Mouse (Mus musculus) heart, postnatal 4 days (tissue): ENCODE measurements around the gene Dera. TPM values are rescaled to one million over a fixed set of nuclear protein-coding genes. Genes with fewer than 3 reads are reported as not detected.

ENCODE experiments used
- DNase-seq: peaks from one replicate; pipeline ENCODE4 v3.0.0; 2021
- total RNA-seq, 2 experiments: library from RNA; stranded (reverse); gene quantifications; 2 replicates each; pipeline ENCODE4 v1.2.3; 2021

Gene Dera
- total RNA-seq, 2 experiments from 2014 or later = 20.5 to 23.2 TPM

DNA sequence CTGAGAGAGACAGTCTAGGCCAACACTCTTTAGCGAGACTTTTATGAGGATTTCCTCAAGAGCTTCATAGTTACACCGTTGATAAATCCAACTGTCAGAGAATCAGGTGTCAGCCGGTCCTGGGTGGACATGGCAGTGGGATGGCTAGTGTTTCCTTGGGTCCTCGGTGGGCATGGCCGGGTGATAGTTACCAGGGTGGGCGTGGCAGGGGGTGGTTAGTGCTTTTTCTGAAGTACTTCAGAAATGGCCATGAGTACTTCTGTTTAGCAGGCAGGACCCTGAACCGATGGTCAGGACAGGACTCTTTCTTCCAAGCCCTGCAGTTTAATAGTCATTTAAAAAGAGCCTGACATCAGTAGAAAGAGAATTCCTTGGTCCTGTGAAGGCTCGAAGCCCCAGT, 52.5 kb downstream of the Dera start:
- no peak for DNase-seq

DNA sequence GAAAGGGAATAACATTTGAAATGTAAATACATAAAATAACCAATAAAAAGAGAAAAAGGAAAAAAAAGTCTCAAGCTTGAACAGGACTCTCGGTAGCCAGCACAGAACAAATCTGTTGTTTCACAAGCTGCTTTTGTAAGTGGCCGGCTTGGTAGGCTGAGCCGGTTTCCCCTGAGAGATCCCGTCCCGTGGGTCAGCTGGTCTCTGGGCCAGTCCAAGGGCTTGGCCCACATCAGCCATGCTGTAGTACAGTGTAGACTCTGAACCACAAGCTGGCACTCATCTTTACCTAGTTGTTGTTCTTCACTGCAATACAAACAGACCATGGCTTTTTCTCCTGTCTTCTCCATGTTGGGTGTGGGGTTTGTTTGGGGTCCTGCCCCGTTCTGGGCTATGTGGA, 53.0 kb downstream of the Dera start:
- no peak for DNase-seq

- DNase-seq = no peak
Measured at GRCm38 (mm10) chr6:137808706-137809105, 54.4 kb downstream of the Dera start.

DNA sequence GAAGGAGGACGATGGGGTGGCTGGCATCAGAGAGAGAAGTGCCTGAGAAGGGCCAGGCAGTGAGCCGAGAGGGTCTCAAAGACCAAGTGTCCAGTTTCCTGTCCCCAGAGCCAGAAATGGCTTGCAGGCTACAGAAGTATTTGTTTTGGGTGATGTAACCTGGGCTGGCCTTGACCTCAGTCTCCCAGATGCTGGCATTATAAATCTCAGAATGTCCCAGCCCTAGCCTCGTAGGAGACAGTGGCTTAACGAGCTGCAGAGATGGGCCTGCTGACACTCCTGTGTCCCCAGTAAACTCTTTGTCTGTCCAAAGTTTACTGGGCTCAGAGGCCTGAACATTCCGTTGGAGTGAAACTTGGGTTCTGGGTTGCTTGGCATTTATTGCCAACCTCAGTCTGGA, 55.8 kb downstream of the Dera start:
- DNase-seq = no peak

GRCm38 (mm10) chr6:137814006-137814405, 59.7 kb downstream of the Dera start:
- DNase-seq = no peak

GRCm38 (mm10) chr6:137816508-137816907, 62.2 kb downstream of the Dera start:
- no peak for DNase-seq

- DNase-seq = no peak
Measured at GRCm38 (mm10) chr6:137822550-137822949, 68.2 kb downstream of the Dera start.

DNA sequence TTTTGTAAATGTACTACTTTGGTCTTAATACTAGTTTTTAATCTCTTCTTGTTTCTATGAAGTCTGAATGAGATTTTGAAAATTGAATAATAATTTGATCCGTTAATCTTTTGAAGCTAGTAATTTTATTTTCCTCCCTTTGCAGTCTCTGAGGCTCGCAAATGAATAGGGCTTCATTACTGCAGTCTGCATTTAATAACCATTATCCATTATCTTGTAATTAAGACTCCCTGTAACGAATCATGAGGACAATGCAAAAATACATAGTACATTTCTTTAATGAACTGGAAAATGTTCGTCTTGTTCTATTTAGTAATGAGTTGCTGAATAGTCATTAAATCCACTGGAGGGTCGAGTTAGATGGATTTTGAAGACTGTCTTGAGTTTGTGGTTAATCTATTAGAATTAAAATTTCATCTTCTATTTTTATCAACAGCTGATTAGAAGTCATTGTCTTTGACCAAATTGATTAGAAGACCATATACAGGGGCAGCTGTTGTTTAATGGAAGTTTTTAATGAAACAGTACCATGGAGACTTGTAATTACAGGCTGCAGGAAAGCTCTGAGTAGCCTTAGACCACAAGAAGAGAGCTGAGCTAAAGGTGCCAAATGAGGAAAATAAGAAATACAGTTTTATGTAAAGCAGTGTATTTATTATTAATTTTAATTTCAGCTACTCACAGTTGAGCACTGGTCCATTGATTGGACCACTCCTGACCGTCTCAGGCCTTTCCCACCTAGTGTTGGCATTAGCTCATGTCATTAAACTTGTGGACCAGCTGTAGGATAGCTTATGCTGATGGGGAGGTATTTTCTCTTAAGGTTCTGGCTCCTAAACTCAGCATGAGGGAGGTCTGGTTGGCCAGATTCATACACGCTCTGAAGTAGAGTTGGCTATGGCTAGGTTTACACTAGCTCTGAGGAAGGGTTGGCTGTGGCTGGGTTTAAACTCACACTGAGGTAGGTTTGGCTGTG, 70.0 kb downstream of the Dera start:
- DNase-seq = no peak

DNA sequence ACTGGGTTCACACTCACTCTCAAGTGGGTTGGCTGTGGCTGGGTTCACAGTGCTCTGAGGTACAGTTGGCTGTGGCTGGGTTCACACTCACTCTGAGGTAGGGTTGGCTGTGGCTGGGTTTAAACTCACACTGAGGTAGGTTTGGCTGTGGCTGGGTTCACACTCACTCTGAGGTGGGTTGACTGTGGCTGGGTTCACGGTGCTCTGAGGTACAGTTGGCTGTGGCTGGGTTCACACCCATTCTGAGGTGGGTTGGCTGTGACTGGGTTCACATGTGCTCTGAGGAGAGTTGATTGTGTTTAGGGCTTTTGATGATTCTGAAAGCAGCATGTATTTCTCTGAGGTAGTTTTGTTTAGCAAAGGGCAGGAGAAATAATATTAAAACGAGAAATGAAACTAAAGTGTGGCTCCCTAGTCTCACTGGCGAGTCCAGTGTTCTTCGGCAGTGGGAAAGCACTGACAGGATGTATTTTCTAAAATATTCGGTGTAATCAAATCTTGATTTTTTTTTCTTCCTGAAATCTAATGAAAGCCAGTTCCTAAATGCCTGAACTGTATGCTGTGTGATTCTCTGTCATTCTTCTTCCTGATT, 70.8 kb downstream of the Dera start:
- no peak for DNase-seq

DNA sequence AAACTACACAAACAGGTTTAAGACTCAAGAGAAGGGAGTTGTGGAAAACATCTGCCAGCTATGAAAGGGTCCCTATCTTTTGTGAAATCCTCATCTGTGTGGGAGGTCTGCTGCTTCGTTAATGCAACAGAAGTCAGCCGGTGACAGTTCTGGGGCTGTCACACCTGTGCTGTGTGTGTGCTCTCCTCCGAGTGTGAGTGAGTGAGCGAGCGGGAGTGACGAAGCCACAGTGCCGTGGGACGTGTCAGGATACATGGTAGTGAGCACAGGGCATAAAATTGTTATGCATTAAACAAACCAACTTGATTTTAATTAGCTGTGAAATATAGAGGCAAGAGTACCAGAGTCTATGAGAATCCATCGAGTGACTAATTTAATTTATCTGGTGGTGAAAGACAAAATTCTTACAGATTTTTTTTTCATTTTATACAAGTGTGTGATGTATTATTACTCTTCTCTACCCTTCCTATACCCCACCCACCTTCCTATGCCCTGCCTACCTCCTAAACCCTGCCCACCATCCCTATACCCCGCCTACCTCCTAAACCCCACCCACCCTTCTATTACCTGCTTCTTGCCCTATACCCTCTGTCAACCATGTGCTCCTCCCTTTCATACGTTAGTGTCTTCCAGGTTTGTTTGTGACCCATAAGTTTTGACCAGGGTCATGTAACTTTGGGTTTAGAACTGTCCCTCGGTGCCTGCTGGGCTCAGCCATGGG, 74.9 kb downstream of the Dera start:
- DNase-seq = no peak

DNA sequence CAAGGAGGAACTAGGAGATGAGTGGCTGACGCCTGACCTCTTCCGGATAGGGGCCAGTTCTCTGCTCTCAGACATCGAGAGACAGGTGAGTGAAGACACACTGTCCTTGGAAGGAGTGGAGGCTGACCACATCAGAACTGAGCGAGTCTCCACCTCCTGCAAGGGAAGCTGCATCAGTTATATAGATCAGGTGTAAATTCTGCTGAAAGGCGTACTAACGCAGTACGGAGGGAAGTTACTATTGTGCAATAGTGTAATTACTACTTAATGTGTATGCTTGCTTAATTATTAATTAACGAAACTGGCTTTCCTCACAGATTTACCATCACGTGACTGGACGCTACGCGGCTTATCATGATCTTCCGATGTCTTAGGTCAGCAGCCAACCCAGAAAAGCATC, 82.5 kb downstream of the Dera start:
- DNase-seq = no peak

- no peak for DNase-seq
Measured at GRCm38 (mm10) chr6:137843337-137843736, 89.0 kb downstream of the Dera start.

- no peak for DNase-seq
Measured at GRCm38 (mm10) chr6:137857198-137858194, 103.2 kb downstream of the Dera start.

DNA sequence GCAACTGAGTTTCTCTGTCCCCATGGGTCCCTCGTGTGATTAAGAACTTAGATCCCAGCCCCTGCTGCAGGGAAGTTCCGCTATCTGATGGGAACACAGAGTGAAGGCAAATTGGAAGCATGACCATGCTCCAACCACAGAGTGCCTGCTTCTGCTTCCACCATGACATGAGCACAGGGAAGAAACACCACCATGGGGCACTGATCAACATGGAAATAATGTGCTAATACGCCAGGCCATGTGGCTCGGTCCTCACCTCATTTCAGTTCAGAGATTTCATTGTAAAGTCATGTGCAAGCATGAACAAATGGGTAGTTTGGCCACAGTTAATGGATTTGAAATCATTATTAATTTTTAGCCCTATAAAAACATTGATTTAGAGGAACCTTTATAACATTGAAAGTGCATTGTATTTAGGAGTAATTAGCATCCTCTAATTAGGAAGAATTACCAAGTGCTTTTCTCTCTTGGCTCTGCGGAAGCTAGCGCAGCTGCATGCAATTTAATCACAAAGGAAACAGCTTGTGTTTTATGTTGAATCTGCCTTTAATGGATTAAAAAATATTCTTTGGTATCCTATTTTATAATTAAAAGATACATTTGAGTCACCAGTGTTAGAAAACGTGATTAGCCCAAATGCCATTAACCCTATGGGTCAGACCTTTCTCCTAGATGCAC, 115.7 kb downstream of the Dera start:
- no peak for DNase-seq

DNA sequence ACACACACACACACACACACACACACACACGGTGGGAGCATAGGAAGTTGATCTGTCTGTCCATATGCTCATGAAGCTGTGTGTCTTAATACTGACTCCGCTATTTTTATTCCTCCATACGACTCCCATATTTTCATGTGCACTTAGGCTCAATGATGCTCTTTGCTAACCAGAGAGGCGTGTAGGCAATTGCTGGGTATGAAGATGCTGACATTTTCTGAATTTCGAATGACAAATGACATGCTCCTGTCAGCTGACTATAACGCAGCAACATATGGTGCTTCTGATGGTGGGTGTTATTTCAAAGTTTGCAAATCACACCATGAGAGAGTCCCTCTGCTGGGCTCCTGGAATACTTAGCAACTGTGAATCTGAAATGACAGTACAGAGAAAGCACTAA, 116.3 kb downstream of the Dera start:
- DNase-seq = no peak

- peak; percentile 74 for DNase-seq
Measured at GRCm38 (mm10) chr6:137872055-137872735, 117.8 kb downstream of the Dera start.

GRCm38 (mm10) chr6:137874471-137875244, 120.3 kb downstream of the Dera start:
- DNase-seq = no peak

DNA sequence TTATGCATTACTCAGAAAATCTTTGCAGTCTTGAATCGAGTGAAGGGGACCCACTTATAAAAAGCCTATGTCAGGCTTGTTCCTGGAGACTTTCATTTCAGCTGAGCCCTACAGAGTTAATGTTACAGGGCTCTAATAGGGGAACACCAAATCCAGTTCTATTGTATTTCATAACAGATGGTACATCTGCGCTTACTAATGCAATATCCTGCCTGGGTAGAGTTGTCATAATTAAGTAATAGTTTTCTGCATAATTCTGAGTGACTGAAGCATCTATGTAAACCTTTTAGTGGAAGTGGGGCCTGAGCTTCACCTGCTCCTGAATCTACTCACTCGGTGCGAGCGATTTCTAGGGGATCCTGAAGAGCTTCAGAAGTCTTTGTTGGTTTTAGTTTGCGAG, 131.3 kb downstream of the Dera start:
- no peak for DNase-seq

- DNase-seq = no peak
Measured at GRCm38 (mm10) chr6:137886210-137886979, 132.0 kb downstream of the Dera start.
